Mouse (Mus musculus) MEL (cell line): ENCODE results near the gene Vps39.

ENCODE experiments used
- CHD2 ChIP-seq: IDR thresholded peaks from 2 replicates; pipeline ENCODE4 v1.6.1; 2011; ENCODE audit warnings: low read length, improper control_type of control experiment
- CTCF ChIP-seq, 3 experiments: IDR thresholded peaks in 2 of 3; conservative IDR thresholded peaks in 1 of 3; 2 replicates each; pipeline ENCODE4 v1.5.1; 2011 to 2012; ENCODE audit warnings: low read length in 3 of 3, low read depth in 2 of 3, mild to moderate bottlenecking in 2 of 3, improper control_type of control experiment in 1 of 3, inconsistent platforms in 1 of 3, mixed read lengths in 1 of 3, moderate library complexity in 1 of 3; ENCODE audit not compliant: control insufficient read depth in 1 of 3, insufficient read depth in 1 of 3, poor library complexity in 1 of 3, severe bottlenecking in 1 of 3
- GATA1 ChIP-seq: IDR thresholded peaks from 2 replicates; pipeline ENCODE4 v1.6.1; 2011; ENCODE audit warnings: low read depth, low read length, improper control_type of control experiment
- POLR2A ChIP-seq, 2 experiments: IDR thresholded peaks; 2 replicates each; pipeline ENCODE4 v1.6.1; 2011 to 2012; ENCODE audit warnings: low read length in 2 of 2, mild to moderate bottlenecking in 2 of 2, control low read depth in 1 of 2, improper control_type of control experiment in 1 of 2, low read depth in 1 of 2, moderate library complexity in 1 of 2; ENCODE audit not compliant: control insufficient read depth in 1 of 2, insufficient read depth in 1 of 2, poor library complexity in 1 of 2

DNA sequence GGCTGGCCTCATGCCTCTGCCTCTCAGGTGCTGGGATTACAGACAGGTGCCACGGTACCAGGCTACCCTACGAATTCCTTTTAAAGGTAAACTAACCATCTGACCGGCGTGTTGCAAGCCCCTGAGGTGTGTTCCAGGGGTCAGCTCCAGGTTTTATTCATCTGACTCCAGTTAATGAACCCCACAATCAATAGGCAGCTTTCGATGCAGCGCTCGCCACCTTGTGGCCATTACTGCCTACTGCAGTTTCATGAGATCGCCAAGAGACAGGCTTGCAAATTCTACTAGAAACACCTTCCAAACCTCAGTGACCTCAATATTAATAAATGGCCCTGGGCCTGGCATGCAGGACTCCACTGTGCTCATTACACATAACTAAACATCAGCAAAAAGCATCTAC lies 73.0 kb downstream of the Vps39 start:
- TF ChIP-seq CHD2 (no peak), GATA1 (no peak), CTCF (IDR thresholded peaks at IDR 0.05 in 2 of 3, conservative IDR thresholded peaks at IDR 0.05 in 1 of 3; ENCODE audit: control insufficient read depth in 1 of 3, insufficient read depth in 1 of 3, low read depth in 2 of 3, low read length in 3 of 3, poor library complexity in 1 of 3, severe bottlenecking in 1 of 3) (peak; percentile 82 to 91 (median 88)), POLR2A (IDR thresholded peaks at IDR 0.05; ENCODE audit: control insufficient read depth in 1 of 2, insufficient read depth in 1 of 2, low read depth in 1 of 2, low read length in 2 of 2, poor library complexity in 1 of 2) (no peak)
